Mouse (Mus musculus): Measurements from ENCODE around the gene Il25. TPM values are rescaled to one million over a fixed set of nuclear protein-coding genes. Genes with fewer than 3 reads are reported as not detected.
"Not testable (repeated sequence)": the region's sequence is repeated elsewhere in the genome, so short reads cannot be mapped to it uniquely, and the experiment has no call there.

The Il25 gene
- polyA plus RNA-seq, 1 experiment from 2014 or later: not detected

DNA sequence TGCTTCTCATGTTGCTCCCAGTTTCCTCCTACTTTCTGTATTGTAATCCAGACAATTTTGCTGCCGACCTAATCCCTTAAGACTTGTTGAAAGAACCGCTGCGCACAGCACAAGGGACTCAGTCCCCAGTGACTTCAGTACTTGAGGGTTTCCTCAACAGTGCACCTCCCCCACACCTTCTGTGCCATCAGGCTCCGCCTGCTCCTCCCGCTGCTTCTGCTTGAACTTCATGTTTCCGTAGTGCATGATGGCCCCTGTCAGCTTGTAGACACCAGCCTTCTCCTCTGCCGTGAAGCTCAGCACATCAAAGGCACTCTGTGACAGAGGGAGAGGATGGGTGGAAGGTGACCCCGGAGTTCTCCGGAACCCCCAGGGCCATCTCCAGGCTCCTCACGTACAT, 28.3 kb downstream of the Il25 start:
- no peak overlapping the region for H3K27ac ChIP-seq (replicated peaks)
- 73% methylated on average over 10 of the region's 10 CpGs for WGBS
- no peak overlapping the region for H3K4me3 ChIP-seq
- H3K9me3 ChIP-seq: no peaks in the 10 kb centered on the region
- no peaks in the 10 kb centered on the region for H3K36me3 ChIP-seq (replicated peaks)
- H3K4me1 ChIP-seq: peaks cover 14% of the 10 kb centered on the region
- no peak for DNase-seq (ENCODE audit: low spot score)
- no peaks in the 10 kb centered on the region for H3K27me3 ChIP-seq (replicated peaks; ENCODE audit: low read depth, poor library complexity, severe bottlenecking)

DNA sequence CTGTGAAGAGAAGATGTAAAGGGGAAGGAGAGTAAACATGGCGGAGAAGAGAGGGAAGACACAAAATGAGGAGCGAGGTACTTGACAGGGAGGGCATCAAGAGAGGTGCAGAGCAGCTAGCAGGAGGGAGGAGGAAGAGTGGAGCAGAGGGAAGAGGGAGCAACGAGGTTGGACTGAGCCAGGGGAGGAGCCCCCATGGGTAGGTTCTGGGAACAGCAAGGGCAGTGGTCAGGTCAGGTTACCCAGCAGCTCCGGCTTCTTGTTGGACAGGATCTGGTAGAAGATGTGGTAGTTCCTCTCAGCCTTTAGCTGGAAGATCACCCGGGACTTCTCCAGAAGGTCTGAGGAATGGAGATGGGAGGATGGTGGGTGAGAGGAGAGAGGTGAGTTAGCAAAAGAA, 29.0 kb downstream of the Il25 start:
- no peak for DNase-seq (ENCODE audit: low spot score)
- whole genome bisulfite sequencing: 74% methylated on average over 5 of the region's 5 CpGs
- no peak overlapping the region for H3K4me3 ChIP-seq
- H3K27me3 ChIP-seq (replicated peaks; ENCODE audit: low read depth, poor library complexity, severe bottlenecking): no peaks in the 10 kb centered on the region
- peaks cover 14% of the 10 kb centered on the region for H3K4me1 ChIP-seq
- H3K27ac ChIP-seq (replicated peaks): no peak overlapping the region
- no peaks in the 10 kb centered on the region for H3K36me3 ChIP-seq (replicated peaks)
- H3K9me3 ChIP-seq: no peaks in the 10 kb centered on the region

DNA sequence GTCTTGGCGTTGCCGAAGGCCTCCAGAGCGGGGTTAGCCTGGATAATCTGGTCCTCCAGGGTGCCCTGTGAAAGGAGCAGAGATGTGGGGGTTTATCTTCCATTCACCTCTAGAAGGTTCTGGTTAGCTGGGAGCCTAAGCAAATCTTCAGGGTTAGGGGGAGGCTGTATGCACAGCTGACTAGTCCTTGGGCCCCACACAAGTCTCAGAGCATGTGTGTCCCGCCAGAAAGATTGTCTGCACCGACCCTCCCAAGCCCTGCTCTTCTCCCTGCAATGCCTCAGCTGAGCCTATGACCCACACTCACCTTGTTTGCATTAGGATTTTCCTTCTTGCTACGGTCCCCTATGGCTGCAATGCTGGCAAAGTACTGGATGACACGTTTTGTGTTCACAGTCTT, 30.2 kb downstream of the Il25 start:
- H3K27ac ChIP-seq (replicated peaks): no peak overlapping the region
- DNase-seq (ENCODE audit: low spot score): no peak
- no peaks in the 10 kb centered on the region for H3K27me3 ChIP-seq (replicated peaks; ENCODE audit: low read depth, poor library complexity, severe bottlenecking)
- H3K9me3 ChIP-seq: no peaks in the 10 kb centered on the region
- 88% methylated on average over 7 of the region's 7 CpGs for WGBS
- peaks cover 14% of the 10 kb centered on the region for H3K4me1 ChIP-seq
- no peaks in the 10 kb centered on the region for H3K36me3 ChIP-seq (replicated peaks)
- no peak overlapping the region for H3K4me3 ChIP-seq

DNA sequence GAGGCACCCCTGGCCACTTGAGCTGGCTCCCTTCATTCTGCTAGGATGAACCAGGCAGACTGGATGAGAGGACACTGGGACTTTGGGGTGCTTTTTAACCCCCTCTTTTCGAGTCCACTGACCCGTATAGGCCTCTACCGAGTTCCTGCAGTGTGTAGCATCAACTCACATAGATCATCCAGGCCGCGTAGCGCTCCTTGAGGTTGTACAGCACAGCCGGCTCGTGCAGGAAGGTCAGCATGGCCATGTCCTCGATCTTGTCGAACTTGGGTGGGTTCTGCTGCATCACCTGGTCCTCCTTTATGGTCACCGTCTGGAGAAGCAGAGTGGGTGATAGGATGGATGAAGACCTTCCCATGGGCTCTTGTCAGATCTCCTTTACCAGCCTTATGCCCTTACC, 31.2 kb downstream of the Il25 start:
- Histone ChIP-seq H3K36me3 (replicated peaks) (no peaks in the 10 kb centered on the region), H3K9me3 (no peaks in the 10 kb centered on the region), H3K4me3 (no peak overlapping the region), H3K27ac (replicated peaks) (no peak overlapping the region), H3K27me3 (replicated peaks; ENCODE audit: low read depth, poor library complexity, severe bottlenecking) (no peaks in the 10 kb centered on the region), H3K4me1 (peaks cover 17% of the 10 kb centered on the region)
- DNase-seq (ENCODE audit: low spot score): no peak
- 86% methylated on average over 11 of the region's 11 CpGs for WGBS

DNA sequence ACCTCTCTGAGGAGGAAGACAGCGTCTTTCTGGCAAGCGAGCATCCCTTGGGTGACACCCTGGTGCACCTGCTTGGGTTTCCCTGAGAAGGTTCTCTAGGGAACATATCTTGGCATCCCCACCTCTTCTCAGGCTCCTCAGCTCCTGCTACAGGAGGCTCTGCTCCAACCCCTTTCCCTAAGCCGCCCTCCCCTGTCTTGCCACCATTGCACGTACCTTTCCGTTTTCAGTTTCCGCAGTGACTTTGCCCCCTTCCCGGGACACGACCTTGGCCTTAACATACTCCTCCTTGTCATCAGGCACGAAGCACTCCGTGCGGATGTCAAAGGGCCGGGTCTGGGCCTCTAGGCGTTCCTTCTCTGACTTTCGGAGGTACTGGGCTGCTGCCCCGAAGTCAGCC, 32.5 kb downstream of the Il25 start:
- Histone ChIP-seq H3K4me3 (no peak overlapping the region), H3K9me3 (no peaks in the 10 kb centered on the region), H3K36me3 (replicated peaks) (no peaks in the 10 kb centered on the region), H3K27ac (replicated peaks) (no peak overlapping the region), H3K27me3 (replicated peaks; ENCODE audit: low read depth, poor library complexity, severe bottlenecking) (no peaks in the 10 kb centered on the region), H3K4me1 (peaks cover 17% of the 10 kb centered on the region)
- 85% methylated on average over 15 of the region's 15 CpGs for WGBS
- no peak for DNase-seq (ENCODE audit: low spot score)

DNA sequence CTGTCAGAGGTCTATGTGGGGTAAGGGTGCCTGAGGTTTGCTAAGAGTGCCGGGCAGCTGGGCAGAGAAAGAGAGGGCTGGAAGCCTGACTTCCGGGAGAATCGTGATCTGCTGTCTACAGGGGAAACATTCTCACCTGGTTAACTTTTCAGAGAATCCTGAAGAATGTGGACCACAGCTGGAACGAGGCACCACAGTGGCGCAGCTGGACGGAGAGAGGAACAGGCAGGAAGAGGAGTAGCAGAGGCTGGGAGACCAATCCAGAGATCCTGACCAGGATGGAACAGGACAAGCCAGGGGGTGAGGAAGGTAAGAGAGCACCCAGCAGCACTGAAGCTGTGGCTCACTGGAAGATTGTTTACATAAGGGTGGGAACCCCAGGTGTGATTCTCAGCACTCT, 33.1 kb downstream of the Il25 start:
- Histone ChIP-seq H3K36me3 (replicated peaks) (no peaks in the 10 kb centered on the region), H3K4me1 (peaks cover 14% of the 10 kb centered on the region), H3K27me3 (replicated peaks; ENCODE audit: low read depth, poor library complexity, severe bottlenecking) (no peaks in the 10 kb centered on the region), H3K27ac (replicated peaks) (no peak overlapping the region), H3K4me3 (no peak overlapping the region), H3K9me3 (no peaks in the 10 kb centered on the region)
- no peak for DNase-seq (ENCODE audit: low spot score)
- 76% methylated on average over 6 of the region's 6 CpGs for WGBS

DNA sequence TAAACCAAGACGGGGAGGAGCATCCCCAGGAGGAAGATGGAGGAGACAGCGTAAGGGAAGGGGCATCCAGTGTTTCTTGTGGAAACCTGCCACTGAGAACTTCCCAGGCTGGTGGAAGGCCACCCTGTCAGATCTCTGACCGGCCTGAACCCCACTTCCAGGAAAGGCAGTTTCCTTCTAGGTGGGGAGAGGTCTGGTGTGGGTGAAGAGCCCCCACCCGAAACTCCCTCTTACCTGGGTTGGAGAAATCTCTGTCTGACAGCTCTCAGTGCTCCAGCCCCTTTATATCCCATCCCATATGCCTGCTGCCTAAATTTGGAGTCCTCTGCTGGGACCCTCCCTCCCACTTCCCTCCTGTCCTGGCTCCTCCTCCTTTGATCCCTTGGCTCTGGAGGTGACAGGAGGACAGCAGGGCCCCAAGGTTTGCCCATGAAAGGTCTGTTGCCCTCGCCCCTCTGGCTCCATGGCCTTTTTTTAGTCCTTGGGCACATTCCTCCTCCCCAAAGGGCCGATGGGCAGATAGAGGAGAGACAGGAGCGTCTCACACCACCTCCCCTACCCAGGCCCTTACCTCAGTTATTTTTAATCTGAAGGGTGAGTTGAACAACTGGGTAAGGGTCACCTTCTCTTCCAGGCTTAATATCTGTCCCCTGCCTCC, 34.0 kb downstream of the Il25 start, which contains the start of gene Myh6:
Myh6 (minus strand) TSS at position 608 of the 658 bp plus-strand sequence.
- no peaks in the 10 kb centered on the region for H3K9me3 ChIP-seq
- WGBS: 81% methylated on average over 7 of the region's 7 CpGs
- no peak within 1 kb of the TSS for H3K4me3 ChIP-seq
- no peaks in the 10 kb centered on the region for H3K27me3 ChIP-seq (replicated peaks; ENCODE audit: low read depth, poor library complexity, severe bottlenecking)
- no peak within 1 kb of the TSS for H3K27ac ChIP-seq (replicated peaks)
- H3K4me1 ChIP-seq: 0 out of 2 replicates have a peak, but pooled peaks cover 6% of the 10 kb centered on the region
- DNase-seq (ENCODE audit: low spot score): no peak
- H3K36me3 ChIP-seq (replicated peaks): no peaks in the 10 kb centered on the region

DNA sequence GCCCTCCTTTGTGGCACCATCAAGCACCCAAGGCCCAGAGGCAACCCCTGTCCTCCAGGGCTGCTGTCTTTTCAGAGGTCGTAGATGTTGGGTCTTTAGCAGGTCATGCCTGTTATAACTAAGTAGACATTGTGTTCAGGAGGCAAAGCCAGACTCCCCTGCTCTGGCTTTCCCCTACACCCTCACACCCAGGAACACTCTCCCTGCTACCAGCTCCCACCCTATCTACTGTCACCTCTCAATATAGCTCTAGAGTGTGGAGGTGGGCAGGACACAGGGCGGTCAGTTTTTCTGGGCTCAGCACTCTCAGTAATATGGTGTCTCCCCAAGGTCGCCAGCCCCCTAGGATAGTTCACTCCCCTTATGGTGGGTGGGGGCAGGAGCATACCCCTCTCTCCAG, 35.4 kb downstream of the Il25 start:
- Histone ChIP-seq H3K36me3 (replicated peaks) (no peaks in the 10 kb centered on the region), H3K27ac (replicated peaks) (no peak overlapping the region), H3K4me3 (no peak overlapping the region), H3K27me3 (replicated peaks; ENCODE audit: low read depth, poor library complexity, severe bottlenecking) (no peaks in the 10 kb centered on the region), H3K9me3 (no peaks in the 10 kb centered on the region), H3K4me1 (0 out of 2 replicates have a peak, but pooled peaks cover 6% of the 10 kb centered on the region)
- WGBS: 84% methylated on average over 3 of the region's 3 CpGs
- no peak for DNase-seq (ENCODE audit: low spot score)

DNA sequence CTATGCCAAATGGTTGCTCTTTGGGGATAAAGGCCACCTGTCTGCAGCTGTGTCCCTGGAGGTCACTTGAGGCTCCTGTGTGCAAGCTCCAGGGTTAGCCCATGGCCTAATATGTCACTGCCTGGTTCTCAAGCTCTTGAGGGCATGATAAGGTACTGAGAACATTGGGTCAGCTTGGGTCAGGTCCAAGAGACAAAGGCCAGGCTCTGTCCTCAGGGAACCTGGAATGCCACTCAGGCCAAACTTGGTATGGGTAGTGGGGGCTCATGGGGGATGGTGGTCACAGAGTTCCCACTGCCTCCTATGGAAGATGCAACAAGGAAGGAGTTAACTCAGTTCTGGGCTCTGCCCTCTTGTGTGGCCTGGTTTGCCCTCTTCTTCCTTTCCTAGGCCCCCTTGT, 35.8 kb downstream of the Il25 start:
- no peaks in the 10 kb centered on the region for H3K27me3 ChIP-seq (replicated peaks; ENCODE audit: low read depth, poor library complexity, severe bottlenecking)
- H3K36me3 ChIP-seq (replicated peaks): no peaks in the 10 kb centered on the region
- no peaks in the 10 kb centered on the region for H3K9me3 ChIP-seq
- H3K4me3 ChIP-seq: no peak overlapping the region
- 0 out of 2 replicates have a peak, but pooled peaks cover 6% of the 10 kb centered on the region for H3K4me1 ChIP-seq
- no peak overlapping the region for H3K27ac ChIP-seq (replicated peaks)
- DNase-seq (ENCODE audit: low spot score): no peak

DNA sequence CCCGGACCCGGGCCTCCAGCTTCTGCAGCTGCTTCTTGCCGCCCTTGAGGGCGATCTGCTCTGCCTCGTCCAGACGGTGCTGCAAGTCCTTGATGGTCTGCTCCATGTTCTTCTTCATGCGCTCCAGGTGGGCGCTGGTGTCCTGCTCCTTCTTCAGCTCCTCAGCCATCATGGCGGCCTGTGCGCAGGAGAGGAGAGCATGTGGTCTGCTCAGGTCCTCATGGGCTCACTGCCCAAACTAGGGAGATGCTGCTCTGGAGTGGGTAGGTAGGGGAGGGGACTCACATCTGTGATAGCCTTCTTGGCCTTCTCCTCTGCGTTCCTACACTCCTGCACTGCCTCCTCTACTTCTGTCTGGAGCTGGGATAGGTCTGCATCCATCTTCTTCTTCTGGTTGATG, 40.3 kb downstream of the Il25 start:
- 90% methylated on average over 11 of the region's 11 CpGs for WGBS
- H3K4me1 ChIP-seq; DNase-seq (ENCODE audit: low spot score): not testable (repeated sequence)

DNA sequence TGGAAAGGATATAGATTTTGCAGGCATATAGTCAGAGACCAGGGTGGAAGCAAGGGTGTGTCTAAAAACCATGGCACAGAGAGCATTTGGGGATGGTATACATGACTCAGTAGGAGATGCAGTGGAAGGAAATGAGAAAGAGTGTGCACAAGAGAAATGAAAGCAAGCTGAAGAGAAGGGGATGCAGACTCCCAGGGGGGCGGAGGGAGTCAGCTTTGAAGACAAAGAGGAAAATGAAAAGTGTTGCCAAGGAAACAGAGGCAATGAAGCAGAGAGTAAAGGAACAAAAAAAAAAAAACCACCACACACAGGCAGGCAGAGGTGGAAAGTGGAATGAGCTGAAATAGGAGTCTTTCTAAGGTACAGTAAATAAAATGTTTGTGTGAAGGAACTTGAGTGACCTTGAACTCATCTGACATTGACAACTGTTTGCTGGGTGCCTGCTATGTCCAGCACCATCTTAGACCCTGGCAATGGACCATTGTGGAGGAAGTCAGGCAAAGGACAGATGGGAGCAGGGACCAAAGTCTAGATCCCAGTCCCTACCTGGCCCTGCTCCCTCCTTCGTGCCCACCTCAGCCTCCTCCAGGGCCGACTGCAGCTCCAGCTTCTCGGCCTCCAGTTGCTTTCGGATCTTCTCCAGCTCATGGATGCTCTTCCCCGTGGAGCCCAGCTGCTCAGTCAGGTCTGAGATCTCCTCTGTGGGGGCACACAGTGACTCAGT, 41.7 kb downstream of the Il25 start:
- WGBS: 86% methylated on average over 6 of the region's 6 CpGs
- no peak for DNase-seq (ENCODE audit: low spot score)
- no peaks in the 10 kb centered on the region for H3K9me3 ChIP-seq
- no peaks in the 10 kb centered on the region for H3K36me3 ChIP-seq (replicated peaks)
- H3K4me1 ChIP-seq: peaks cover 4% of the 10 kb centered on the region; the same call in 1 of the 2 replicates
- H3K27ac ChIP-seq (replicated peaks): no peak overlapping the region
- H3K27me3 ChIP-seq (replicated peaks; ENCODE audit: low read depth, poor library complexity, severe bottlenecking): 0 out of 2 replicates have a peak, but pooled peaks cover 3% of the 10 kb centered on the region
- no peak overlapping the region for H3K4me3 ChIP-seq

More for the DNA sequence above, 40.3 kb downstream of the Il25 start:
- H3K9me3 ChIP-seq; H3K36me3 ChIP-seq (replicated peaks); H3K27me3 ChIP-seq (replicated peaks; ENCODE audit: low read depth, poor library complexity, severe bottlenecking); H3K4me3 ChIP-seq; H3K27ac ChIP-seq (replicated peaks): not testable (repeated sequence)

DNA sequence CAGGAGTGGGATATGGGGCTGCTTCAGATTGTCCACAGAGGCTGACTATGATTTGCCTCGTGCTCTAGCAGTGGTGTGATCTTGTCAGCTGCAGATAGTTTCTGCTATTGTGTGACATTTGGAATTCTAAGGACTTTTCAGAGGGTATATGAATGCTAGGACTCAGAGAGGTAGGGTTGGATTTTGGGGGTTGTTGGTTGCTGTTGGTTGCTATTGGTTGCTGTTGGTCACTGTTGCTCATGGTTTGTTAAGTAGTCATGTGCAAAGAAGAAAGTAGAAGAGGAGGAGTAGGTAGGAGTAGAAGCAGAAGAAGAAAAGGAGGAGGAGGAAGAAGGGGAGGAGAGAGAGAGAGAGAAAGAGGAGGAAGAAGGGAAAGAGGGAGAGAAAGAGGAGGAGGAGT, 44.1 kb downstream of the Il25 start, which contains the start of gene Gm17428:
Gm17428 (plus strand) TSS at position 301 of the 400 bp plus-strand sequence.
- WGBS: 63% methylated on average over 1 of the region's 1 CpGs
- no peaks in the 10 kb centered on the region for H3K9me3 ChIP-seq
- 0 out of 2 replicates have a peak, but pooled peaks cover 3% of the 10 kb centered on the region for H3K27me3 ChIP-seq (replicated peaks; ENCODE audit: low read depth, poor library complexity, severe bottlenecking)
- peaks cover 4% of the 10 kb centered on the region; the same call in 1 of the 2 replicates for H3K4me1 ChIP-seq
- no peak within 1 kb of the TSS for H3K27ac ChIP-seq (replicated peaks)
- no peak for DNase-seq (ENCODE audit: low spot score)
- no peaks in the 10 kb centered on the region for H3K36me3 ChIP-seq (replicated peaks)
- H3K4me3 ChIP-seq: no peak within 1 kb of the TSS

DNA sequence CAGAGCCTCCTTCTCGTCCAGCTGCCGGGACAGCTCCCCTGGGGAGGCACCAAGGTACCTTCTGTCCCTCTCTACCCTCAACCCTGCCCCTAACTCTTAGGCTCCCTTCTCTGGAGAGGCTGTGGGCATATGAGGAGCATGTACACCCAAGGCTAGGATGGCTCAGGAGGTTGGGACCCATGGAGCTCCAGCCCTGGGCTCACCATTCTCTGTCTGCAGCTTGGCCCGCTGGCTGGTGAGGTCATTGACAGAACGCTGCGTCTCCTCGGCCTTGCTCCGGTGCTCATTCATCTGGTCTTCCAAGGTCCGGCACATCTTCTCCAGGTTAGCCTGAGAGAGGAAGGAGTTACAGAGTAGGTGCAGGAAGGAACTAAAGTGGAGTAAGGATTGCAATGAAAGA, 46.2 kb downstream of the Il25 start:
- no peak for DNase-seq (ENCODE audit: low spot score)

More for the DNA sequence above, 46.2 kb downstream of the Il25 start:
- Histone ChIP-seq H3K27ac (replicated peaks) (no peak overlapping the region), H3K36me3 (replicated peaks) (no peaks in the 10 kb centered on the region), H3K27me3 (replicated peaks; ENCODE audit: low read depth, poor library complexity, severe bottlenecking) (0 out of 2 replicates have a peak, but pooled peaks cover 3% of the 10 kb centered on the region), H3K4me1 (peaks cover 4% of the 10 kb centered on the region; the same call in 1 of the 2 replicates), H3K4me3 (no peak overlapping the region), H3K9me3 (no peaks in the 10 kb centered on the region)
- WGBS: 86% methylated on average over 8 of the region's 8 CpGs

Measured in embryonic facial prominence, embryonic 10.5 days (tissue).